Mouse (Mus musculus) common myeloid progenitor, adult 5-6 weeks (primary cell): Measurements from ENCODE around the gene Ampd3. TPM values are rescaled to one million over a fixed set of nuclear protein-coding genes. Genes with fewer than 3 reads are reported as not detected.
A peak's percentile ranks its signal among the peaks of the same experiment; 100 is the strongest.

Experiments
- ATAC-seq: replicated peaks from 2 replicates; pipeline ENCODE4 v1.8.0; 2016; ENCODE audit warnings: low read depth, mild to moderate bottlenecking, moderate TSS enrichment, inconsistent platforms; ENCODE audit not compliant: poor library complexity, severe bottlenecking
- total RNA-seq: library from RNA; stranded (forward); fragments of 200-1000, 187-1606 nt; gene quantifications from 2 replicates; pipeline ENCODE4 v1.2.3, GENCODE M21; 2017

Ampd3 gene
- total RNA-seq, 1 experiment from 2014 or later: 17.3 TPM

DNA sequence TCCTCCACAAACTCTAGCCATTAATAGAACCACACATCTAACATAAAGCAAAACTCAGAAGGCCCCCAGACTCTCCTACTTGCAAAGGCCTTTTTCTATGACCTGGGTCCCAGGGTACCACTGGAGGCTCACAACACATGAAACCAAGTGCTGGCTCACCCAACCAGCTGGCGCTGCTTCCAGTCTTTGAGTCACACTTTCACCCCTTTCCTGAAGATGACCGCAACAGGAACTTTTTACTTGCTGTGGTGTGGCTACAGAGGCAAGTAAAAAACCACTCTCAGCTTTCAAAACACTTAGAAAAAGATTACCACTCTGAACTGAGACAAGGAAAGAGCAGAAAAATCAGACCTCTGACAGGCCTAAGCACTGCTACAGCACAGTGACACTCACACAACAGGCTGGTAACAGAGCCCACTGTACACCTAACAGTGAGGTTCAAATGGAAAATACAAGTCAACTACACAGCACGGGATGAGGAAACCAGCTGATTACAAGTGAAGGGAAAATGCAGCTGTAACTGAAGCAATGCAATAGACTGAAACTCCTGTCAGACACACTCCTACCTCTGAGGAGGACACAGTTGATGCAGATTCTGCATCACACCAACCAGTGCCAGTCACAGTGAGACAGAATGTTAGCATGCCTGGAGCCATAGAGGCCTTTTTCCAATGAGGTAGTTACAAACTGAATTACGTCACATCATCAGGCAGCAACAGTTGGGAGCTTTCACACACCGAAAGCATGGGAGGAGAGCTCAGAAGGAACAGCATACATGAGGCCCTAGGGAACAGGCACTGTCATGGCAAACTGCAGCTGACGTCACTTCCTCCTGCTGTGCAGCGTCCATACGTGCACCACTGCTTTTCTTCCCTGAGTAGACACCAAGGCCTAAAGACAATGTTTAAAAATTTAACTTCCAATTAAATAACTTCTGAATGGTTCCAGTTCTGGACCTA is 56.3 kb downstream of the Ampd3 start:
- ATAC-seq: peak; percentile 83

DNA sequence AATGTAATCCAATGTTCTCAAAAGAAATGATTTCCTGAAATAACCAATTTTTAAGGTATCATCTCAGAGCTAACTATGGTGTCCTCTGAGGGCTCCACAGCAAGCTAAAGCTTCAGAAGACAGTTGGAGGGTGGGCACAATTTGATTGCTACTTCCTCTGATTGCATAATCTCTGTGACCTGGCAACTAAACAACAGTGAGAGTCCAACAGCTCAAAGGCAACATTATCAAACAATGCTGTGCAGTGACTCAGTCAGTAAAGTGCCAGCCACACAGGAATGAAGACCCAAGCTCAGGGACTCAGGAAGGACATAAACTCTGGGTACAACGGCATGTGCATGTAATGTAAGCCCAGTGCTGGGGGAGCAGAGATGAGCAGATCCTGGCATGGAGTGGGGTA is 65.0 kb downstream of the Ampd3 start:
- ATAC-seq: peak; percentile 90

DNA sequence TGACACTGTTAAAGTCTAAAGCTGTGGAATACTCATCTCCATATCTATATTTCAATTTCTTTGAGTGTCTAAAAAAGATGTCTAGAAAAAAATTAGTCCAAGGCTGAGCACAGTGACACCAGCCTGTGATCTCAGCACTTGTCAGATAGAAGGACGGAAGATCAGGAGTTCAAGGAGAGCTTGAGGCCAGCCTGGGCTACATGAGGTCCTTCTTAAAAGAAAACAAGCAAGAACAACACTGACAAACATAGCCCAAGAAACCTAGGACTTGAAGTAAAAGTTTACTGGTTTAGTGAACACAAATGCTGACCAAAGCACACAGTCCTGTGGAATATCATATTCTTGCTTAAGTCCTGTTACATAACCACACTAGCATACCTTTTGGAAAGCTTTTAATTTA is 66.0 kb downstream of the Ampd3 start:
- ATAC-seq: no peak

DNA sequence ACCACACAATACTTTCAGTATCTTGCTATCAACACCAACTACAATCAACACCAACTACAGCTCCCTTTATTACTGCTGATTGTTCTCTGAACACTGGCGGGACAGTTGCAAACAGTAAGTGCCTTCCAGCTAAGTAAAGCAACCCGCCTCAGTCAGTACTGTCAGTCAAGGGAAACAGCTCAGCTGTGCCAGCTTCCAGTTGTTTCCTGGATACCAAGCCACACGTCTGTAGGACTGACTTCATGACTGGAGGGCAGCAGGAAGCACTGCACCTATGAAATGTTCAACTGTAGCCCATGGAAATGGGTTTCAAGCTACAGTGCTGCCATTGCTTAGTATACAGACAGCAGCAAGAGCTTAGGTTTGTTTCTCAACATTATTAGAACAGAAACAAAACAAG is 66.5 kb downstream of the Ampd3 start:
- peak; percentile 86 for ATAC-seq

DNA sequence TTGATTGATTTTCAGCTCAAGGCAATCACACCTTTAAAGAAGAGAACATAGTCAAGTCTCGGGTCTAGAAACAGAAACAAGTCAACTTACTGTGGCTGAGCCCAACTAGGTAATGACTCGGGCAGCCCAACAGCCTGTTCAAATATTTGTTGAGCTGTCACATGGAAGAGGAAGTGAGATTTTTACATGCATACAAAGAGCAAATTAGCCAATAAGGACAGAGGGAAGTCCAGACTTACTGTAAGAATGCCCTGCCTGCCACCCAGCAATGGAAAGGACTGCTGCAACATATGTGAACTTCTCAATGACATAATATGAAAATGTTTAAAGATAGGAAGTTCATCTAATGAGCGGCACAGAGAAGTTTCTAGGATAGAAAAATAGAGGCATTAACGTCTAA is 72.3 kb downstream of the Ampd3 start:
- peak; percentile 69 for ATAC-seq

DNA sequence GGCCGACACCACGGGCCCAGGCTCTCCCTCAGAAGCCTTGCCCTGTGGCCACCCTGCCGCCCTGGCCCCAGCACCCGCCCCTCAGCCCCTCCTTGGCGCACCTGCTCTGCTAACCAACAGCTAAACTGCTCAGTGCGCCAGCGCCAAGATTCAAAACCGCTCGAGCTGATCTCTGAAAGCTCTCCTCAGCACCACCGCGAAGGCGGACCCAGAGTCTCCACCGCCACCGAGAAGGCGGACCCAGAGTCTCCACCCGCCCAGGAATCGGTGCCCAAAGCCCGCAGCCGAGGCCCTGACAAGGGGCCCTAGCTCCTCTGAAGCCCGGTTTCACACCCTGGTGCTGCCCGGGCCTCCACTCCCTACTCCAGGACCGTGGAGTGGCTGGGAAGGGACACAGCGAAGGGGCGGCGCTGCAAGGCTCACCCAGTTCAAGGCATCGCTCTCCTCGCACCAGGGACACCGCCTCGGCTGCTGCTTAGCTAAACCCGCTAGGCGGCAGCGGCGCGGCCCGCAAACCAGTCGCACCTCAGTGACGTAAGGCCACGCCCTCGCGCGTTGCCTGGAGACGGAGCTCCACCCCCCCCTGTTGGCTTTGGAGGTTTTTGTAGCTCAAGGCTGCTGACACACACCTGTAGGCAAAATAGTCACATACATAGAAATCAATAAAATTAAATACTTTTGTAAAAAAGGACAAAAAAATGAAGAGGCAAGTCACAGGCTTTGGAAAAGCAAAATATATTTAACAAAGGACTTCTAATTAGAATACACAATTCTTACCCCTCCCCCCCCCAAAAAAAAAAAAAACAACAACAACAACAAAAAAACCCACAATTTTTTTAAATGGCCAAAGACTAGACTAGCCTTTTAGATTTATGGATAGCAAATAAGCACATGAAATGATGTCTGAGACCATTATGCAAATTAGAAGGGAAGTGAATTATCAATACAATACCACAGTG is 76.2 kb downstream of the Ampd3 start, which contains the start of gene Rnf141:
Gene Rnf141, minus strand, starts transcription at position 542 of the 959 bp plus-strand sequence.
- peak; percentile 84 for ATAC-seq

DNA sequence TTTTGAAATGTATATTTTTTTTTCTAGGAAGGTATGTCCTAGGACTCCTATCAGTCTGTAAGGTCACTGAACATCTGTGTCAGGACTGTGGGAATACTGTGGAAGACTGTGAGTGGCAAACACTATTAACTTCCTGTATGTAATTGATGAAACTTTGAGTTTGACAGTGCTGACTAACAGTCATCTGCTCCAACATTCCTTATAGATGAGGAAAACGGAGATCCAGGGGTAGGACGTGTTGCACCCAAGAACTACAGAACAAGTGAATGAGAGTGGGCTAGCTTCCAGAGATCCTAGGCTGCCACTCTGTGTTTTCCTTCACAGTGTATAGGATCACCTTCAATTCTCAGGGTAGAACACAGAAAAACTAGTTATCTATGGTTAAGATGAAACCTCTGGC is 79.3 kb downstream of the Ampd3 start:
- no peak for ATAC-seq

DNA sequence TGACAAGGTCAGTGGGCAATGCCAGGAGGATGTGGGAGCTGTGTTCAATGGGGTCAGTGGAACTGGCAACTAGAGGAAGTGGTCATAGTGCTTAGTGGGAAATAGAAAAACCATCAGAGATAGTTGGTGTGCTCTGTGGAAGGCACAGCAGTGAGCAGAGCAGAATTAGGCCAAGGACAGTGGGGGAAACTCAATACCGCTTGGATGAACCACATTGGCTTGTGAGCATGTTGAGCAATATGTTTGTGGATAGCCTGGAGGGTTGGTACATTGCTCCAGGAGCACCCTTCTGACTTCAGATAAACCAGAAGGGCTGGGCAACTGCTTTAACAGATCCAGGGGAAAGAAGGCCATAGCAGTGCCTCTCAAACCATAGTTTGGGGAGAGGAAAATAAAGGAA is 80.4 kb downstream of the Ampd3 start:
- ATAC-seq: peak; percentile 45

DNA sequence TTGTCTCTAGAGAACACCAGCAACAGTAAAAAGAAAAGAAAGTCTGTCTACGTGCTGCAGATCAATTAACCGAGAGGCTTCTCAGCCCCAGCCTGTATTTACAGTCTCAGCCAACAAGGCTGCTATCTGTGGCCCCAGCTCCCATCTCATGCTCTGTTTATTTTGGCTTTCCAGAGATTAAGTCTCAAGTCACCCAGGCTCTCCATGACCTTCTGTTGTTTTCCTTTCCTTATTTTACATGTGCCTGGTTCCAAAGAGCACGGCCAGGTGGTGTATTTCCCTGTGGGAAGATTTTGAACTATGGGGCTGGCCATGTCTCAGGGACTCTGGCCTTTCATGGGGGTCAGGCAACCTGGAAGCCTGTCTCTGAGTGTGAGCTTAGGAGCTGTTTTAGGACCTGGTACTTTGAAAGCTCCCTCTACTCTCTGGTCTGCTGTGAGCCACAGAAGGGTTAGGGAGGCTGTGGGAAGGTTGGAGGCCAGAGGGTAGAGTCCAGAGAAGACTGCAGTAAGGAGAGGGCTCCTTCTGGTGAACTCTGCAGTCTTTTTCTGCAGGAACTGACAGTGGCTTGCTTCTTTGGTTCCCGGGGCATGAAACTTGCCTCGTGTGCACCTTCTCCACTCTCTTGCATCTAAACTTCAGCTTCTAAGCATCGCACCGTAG is 83.7 kb downstream of the Ampd3 start:
- no peak for ATAC-seq

DNA sequence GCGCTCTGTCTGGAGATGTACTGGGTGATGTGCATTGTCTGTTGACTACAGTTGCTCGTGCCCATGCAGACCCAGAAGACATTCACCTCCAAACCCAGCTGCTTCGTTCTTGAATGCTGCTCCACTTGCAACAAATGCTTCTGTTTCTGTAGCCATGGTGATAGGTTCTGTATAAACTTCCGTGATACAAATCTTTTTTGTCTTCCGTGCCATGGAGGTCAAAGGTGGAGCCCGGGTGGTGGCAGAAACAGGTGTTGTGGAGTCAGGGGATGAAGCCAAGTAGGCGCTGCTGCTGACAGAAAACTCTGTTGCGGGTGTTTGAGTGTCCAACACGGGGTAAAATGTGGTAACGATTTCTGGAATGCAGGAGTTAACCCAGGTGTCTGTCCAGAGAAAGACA is 85.6 kb downstream of the Ampd3 start:
- no peak for ATAC-seq

DNA sequence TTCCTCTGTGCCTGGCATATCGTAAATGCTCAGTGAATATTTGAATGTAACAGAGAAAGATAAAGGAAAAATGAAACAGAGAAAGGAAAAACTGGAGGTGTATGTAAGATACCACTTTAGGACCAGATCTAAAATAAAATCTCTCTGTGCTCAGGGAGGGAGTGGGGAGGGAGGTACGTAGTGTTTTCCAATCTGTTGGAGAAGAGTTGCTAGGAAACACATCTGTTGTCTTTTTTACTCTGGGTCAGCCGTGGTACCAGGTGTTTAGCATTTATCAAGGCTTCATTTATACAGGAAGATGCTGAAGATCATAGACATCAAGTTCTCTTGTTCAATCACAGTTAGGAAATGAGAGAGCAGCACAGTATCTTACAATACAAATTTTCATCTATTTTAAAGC is 86.5 kb downstream of the Ampd3 start:
- no peak for ATAC-seq

DNA sequence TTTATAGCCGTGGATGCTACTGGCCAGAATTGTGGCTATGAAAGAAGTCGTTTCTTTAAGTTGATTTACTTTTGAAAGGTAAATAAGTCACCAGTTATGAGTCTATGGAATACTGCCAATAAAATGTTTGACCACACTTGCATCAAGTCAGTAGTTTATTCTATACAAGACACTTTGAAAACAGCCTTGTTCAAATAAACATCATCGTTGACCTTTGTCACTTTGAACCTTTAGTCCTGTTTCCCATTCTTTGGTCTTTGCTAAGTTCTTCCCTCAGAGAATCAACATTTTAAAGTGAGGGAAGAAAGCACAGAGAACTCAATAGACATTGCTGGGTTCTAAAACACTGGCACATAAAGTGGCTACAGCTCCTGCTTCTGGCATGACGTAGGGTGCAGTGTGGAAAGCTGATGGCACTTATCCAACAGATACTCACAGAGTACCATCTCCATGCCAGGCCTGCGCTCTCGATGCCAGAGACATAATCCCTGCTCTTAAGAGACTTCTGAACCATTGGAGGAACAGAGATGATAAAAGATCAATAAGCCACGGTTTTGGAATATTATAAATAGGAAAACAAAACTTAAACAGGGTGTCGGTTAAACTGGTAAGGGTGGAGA is 87.0 kb downstream of the Ampd3 start:
- no peak for ATAC-seq

DNA sequence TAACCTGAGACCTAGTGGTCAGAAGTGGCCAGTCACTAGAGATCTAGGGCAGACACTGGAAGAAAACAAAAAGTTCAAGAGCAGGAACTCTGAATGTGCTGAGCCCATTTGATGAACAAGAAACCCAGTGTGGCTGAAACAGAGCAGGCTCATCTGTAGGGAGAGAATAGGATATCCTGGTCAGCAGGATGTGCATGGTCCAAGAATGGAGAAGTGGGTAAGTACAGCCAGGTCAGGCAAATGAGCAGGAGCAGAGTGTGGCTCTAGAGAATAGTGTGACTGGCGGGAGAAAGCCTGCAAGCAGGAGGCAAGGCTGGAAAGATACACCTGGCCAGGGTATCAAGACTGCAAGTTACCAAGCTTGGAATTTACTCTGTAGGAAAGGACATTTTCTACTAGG is 87.6 kb downstream of the Ampd3 start:
- peak; percentile 51 for ATAC-seq

DNA sequence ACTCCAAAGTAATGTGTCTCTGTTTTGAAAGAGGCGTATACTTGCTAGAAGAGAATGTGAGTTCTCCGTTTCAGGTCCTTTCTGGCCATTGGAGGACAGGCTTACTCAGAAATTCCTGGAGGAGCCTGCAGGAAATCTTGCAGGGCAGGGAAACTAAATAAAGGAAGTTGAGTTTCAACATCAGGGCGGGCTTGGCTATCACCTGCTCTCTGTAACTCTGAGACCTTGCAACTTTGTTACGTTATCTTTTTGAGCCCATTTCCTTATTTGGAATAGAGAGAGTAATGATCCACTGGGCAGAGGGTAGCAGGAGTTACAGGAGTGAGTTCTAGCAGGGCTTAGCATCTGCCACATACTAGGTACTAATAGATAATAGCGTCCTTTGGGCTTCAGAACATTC is 92.1 kb downstream of the Ampd3 start:
- peak; percentile 59 for ATAC-seq

Other genes starting within 250 kb of the Ampd3 start
- 2.7 and 8.2 TPM in 2 replicates for gene Sbf2, start 153.3 kb upstream of the Ampd3 start, total RNA-seq
- not detected in 2 replicates for gene Adm, start 140.5 kb upstream of the Ampd3 start, total RNA-seq
- gene Rnf141, start 76.3 kb downstream of the Ampd3 start, total RNA-seq: 45.3 and 49.2 TPM in 2 replicates
- not detected in 2 replicates for gene Lyve1, start 95.0 kb downstream of the Ampd3 start, total RNA-seq
- gene Mrvi1, start 214.3 kb downstream of the Ampd3 start, total RNA-seq: 3.4 and 7.0 TPM in 2 replicates